Mouse (Mus musculus) brown adipose tissue, adult 24 weeks (tissue): ENCODE results near the gene Magi1. TPM values are rescaled to one million over a fixed set of nuclear protein-coding genes. Genes with fewer than 3 reads are reported as not detected.

ENCODE experiments used
- H3K27ac ChIP-seq: fragments of 200-500 bp; replicated peaks from 2 replicates; pipeline ENCODE4 v1.5.1; 2012; ENCODE audit warnings: low read depth, mild to moderate bottlenecking, low read length
- H3K4me1 ChIP-seq: fragments of 200-500 bp; 2 replicates; pipeline ENCODE4 v1.6.1; 2012; ENCODE audit warnings: low read length, mixed read lengths; ENCODE audit not compliant: control insufficient read depth, insufficient read depth, insufficient read length
- H3K4me3 ChIP-seq: fragments of 200-500 bp; 2 replicates; pipeline ENCODE4 v1.5.1; 2012; ENCODE audit warnings: low read depth, mild to moderate bottlenecking, low read length, moderate library complexity; ENCODE audit not compliant: insufficient read depth
- polyA plus RNA-seq: library from polyadenylated mRNA; stranded (reverse); fragments of >200 nt; gene quantifications from 2 replicates; pipeline ENCODE4 v1.2.4, GENCODE M21; 2012; ENCODE audit not compliant: missing spikeins, insufficient read depth, insufficient read length

Gene Magi1
- polyA plus RNA-seq, 1 experiment = 4.5 TPM

- peak overlapping the region; percentile 17; the same call in 1 of the 2 replicates for H3K27ac ChIP-seq
- no peak overlapping the region; the same call in 1 of the 2 replicates for H3K4me3 ChIP-seq
- peaks cover 9% of the 10 kb centered on the region for H3K4me1 ChIP-seq
These were observed 481.3 kb downstream of the Magi1 start for GRCm38 (mm10) chr6:93802390-93802789.

- Histone ChIP-seq H3K27ac (no peak overlapping the region), H3K4me1 (peaks cover 6% of the 10 kb centered on the region), H3K4me3 (no peak overlapping the region)
These were observed 483.3 kb downstream of the Magi1 start for GRCm38 (mm10) chr6:93800465-93800864.

- no peak overlapping the region for H3K27ac ChIP-seq
- no peak overlapping the region for H3K4me3 ChIP-seq
- H3K4me1 ChIP-seq = no peaks in the 10 kb centered on the region
These were observed 491.2 kb downstream of the Magi1 start for GRCm38 (mm10) chr6:93792309-93793215.

- H3K4me1 ChIP-seq = no peaks in the 10 kb centered on the region
- H3K4me3 ChIP-seq = no peak overlapping the region
- no peak overlapping the region for H3K27ac ChIP-seq
These were observed 494.0 kb downstream of the Magi1 start for GRCm38 (mm10) chr6:93789721-93790120.

DNA sequence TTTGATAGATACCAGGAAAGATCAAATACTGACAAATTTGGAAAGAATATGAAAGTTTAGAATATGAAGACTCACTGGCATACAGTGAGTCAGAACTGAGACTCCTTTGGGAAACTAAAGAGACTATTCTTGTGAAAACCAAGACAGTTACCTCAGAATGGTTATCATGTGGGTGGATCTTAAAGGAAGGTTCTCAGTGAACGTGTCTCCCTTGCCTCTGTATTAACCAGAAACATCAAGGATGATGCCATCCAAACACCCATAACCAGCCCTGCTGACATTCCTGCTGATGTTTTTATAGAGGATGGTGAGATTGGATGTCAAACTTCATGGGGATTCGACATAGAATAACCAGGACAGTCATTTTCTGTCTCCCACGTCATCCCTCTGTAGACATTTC is 496.7 kb downstream of the Magi1 start:
- no peak overlapping the region for H3K27ac ChIP-seq

DNA sequence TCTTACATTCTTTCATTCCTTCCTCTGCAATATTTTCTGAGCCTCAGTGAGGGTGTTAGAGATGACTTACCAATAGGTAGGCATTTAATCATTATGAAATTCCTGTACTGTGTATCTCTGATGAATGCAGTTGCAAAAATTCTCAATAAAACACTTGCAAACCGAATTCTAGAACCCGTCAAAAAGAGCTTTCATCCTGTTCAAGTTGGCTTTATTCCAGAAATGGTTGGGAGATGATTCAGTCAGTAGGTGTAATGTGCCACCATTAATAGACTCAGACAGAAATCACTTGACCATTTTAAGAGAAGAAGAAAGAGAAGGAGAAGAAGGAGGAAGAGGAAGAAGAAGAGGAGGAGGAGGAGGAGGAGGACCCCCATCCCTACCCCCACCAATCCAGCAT is 497.5 kb downstream of the Magi1 start:
- no peaks in the 10 kb centered on the region for H3K4me1 ChIP-seq
- no peak overlapping the region for H3K4me3 ChIP-seq
- no peak overlapping the region for H3K27ac ChIP-seq

More for the DNA sequence above, 496.7 kb downstream of the Magi1 start:
- Histone ChIP-seq H3K4me1 (no peaks in the 10 kb centered on the region), H3K4me3 (no peak overlapping the region)

DNA sequence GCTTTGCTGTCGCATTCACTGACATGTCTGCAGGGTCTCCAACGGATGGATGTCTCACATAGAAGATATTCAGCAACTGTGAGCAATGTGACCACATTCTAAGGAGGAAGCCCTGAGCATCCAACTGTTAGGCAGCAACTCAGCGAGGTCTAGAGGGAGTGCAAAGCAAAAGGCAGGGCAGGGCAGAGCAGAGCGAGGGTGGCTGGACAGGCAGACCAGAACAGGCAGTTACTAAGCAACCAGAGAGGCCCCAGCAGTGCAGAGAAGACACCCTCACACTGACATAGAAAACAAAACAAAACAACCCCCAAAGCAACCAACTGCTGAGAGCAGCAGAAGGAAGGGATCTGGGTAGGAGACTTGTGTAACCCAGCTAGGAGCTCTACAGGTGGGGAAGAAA is 512.6 kb downstream of the Magi1 start:
- no peak overlapping the region for H3K27ac ChIP-seq
- H3K4me3 ChIP-seq = no peak overlapping the region
- peaks cover 10% of the 10 kb centered on the region for H3K4me1 ChIP-seq

GRCm38 (mm10) chr6:93770283-93771025 is 513.3 kb downstream of the Magi1 start:
- Histone ChIP-seq H3K4me3 (no peak overlapping the region), H3K27ac (peak overlapping the region; percentile 48; the same call in 1 of the 2 replicates), H3K4me1 (peaks cover 10% of the 10 kb centered on the region)

- Histone ChIP-seq H3K4me3 (no peak overlapping the region), H3K4me1 (peaks cover 5% of the 10 kb centered on the region; the same call in 1 of the 2 replicates), H3K27ac (peak overlapping the region; percentile 21)
These were observed 525.6 kb downstream of the Magi1 start for GRCm38 (mm10) chr6:93758114-93758513.

DNA sequence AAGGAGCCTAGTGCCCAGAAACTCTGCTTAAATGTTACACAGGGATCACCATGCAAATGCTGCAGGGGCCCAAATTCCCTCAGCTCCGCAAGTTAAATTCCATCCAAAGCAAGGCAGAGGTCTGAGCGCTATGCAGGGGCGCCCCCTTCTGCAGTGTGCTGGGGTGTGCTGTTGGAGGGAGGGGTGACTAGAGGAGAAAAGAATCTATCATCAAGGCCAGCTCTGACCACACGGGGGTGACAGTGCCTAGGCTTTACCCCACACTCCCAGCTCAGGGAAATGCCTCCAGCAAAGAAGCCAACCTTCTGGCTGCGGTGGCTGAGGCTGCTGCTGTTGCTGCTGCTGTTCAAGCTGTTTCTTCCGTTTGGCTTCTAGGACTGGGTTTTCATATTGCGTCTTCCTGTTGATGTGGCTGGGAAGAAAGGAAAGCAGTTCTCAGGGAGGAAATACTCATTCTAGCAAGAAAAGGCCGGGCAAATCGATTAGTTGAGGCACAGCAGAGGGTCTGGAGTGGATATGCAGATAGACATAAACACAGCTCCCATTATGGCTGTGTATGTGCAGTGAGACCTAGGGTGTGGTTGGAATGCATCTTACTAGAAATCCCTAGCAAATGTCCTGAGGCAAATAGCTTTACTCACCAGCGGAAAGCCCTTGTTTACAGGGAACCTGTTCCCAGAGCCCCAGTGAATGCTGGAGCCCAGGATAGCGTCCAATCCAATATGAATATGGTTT is 526.2 kb downstream of the Magi1 start:
- Histone ChIP-seq H3K27ac (peak overlapping the region; percentile 21), H3K4me3 (no peak overlapping the region), H3K4me1 (peaks cover 5% of the 10 kb centered on the region; the same call in 1 of the 2 replicates)

GRCm38 (mm10) chr6:93743145-93743544 is 540.6 kb downstream of the Magi1 start:
- Histone ChIP-seq H3K4me3 (no peak overlapping the region), H3K27ac (no peak overlapping the region), H3K4me1 (no peaks in the 10 kb centered on the region)

DNA sequence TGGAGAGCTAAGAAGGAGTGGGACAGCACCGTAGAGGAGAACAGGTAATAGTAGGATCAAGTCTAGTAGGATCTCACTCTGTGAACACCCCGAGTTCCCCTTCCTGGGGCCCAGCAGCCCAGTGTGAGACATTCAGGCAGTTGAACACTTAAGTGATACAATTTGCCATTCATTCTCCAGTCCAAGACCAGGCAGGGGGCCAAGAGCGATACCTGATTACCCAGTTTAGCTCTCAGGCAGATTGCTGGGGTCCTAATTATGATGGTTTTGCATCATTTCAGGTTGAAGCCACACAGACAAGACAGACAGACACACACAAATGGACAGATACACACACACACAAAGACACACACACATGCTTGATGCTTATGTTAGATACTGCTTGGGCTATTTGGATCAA is 543.9 kb downstream of the Magi1 start:
- H3K4me1 ChIP-seq = peaks cover 2% of the 10 kb centered on the region
- no peak overlapping the region for H3K4me3 ChIP-seq
- H3K27ac ChIP-seq = no peak overlapping the region

DNA sequence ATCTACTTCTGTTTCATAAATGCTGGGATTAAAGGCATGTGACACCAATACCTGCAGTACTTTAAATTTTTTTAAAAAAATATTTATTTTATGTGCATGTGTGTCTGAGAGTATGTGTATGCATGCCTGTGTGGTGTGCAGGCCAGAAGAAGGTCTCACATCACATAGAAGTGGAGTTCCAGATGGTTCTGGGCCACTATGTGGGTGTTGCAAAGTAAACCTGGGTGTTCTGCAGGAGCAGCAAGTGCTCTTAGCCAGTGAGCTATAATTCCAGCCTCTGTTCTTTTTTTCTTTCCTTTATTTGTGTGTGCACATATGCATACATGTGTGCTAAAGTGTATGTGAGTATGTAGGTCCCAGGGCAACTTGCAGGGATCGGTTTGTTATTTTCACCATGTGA is 546.6 kb downstream of the Magi1 start:
- Histone ChIP-seq H3K4me3 (no peak overlapping the region), H3K27ac (no peak overlapping the region), H3K4me1 (peaks cover 6% of the 10 kb centered on the region)

GRCm38 (mm10) chr6:93736071-93736470 is 547.6 kb downstream of the Magi1 start:
- Histone ChIP-seq H3K4me1 (peaks cover 6% of the 10 kb centered on the region), H3K4me3 (no peak overlapping the region), H3K27ac (0 out of 2 replicates have a peak overlapping the region, but pooled peaks have one; percentile 22)

DNA sequence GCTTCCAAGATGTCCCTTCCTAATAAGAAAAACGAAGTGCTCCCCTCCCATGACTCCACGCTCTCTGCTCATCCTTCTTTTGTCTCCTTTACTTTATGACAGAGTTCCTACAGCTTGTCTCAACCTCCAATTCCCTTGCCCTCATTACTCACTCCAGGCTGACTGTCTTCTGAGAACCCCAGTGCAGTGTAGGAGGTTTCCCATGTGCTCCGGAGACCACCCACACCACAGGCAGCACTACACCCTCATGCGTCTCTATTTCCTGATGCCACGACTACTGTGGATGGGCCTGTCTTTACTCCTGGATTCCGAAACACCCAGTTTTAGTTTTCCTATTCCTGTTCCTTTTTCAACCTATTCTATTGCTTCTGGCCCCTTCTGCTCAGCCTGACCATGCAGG is 549.9 kb downstream of the Magi1 start:
- Histone ChIP-seq H3K4me1 (peaks cover 11% of the 10 kb centered on the region), H3K4me3 (no peak overlapping the region), H3K27ac (peak overlapping the region; percentile 33; the same call in 1 of the 2 replicates)
